Mouse (Mus musculus) ES-E14 (cell line): ENCODE measurements around the gene Ube2d1. TPM values are rescaled to one million over a fixed set of nuclear protein-coding genes. Genes with fewer than 3 reads are reported as not detected.
A peak's percentile ranks its signal among the peaks of the same experiment; 100 is the strongest.

Source experiments
- DNase-seq: peaks from one replicate; pipeline ENCODE4 v3.0.0-alpha.2; 2013; ENCODE audit warnings: low read depth, low spot score
- H3K27ac ChIP-seq: 2 replicates; pipeline ENCODE4 v1.5.1; 2012; ENCODE audit warnings: low read depth, mild to moderate bottlenecking, low read length, moderate library complexity, mixed read lengths; ENCODE audit not compliant: poor library complexity, insufficient read depth, severe bottlenecking
- H3K36me3 ChIP-seq: 2 replicates; pipeline ENCODE4 v1.6.1; 2012; ENCODE audit warnings: mild to moderate bottlenecking, low read length, moderate library complexity, mixed read lengths; ENCODE audit not compliant: control insufficient read depth, poor library complexity, insufficient read depth, severe bottlenecking
- H3K4me1 ChIP-seq, 2 experiments: fragments of 150-350 bp in 1 of 2; sonication (generic) in 1 of 2; 2 replicates each; pipeline ENCODE4 v1.6.1; 2012; ENCODE audit warnings: low read length in 2 of 2, mild to moderate bottlenecking in 1 of 2, mixed read lengths in 1 of 2; ENCODE audit not compliant: control insufficient read depth in 2 of 2, insufficient read depth in 2 of 2, poor library complexity in 1 of 2
- H3K4me3 ChIP-seq, 2 experiments: fragments of 150-350 bp in 1 of 2; sonication (generic) in 1 of 2; 2 replicates each; pipeline ENCODE4 v1.5.1; 2012; ENCODE audit warnings: low read length in 2 of 2, low read depth in 1 of 2, mild to moderate bottlenecking in 1 of 2, mixed read lengths in 1 of 2; ENCODE audit not compliant: insufficient read depth in 1 of 2, poor library complexity in 1 of 2, severe bottlenecking in 1 of 2
- H3K9ac ChIP-seq: 2 replicates; pipeline ENCODE4 v1.6.1; 2012; ENCODE audit warnings: low read depth, mild to moderate bottlenecking, low read length, mixed read lengths; ENCODE audit not compliant: poor library complexity, insufficient read depth, severe bottlenecking
- H3K9me3 ChIP-seq: fragments of 150-350 bp; sonication (generic); 2 replicates; pipeline ENCODE4 v1.6.1; 2012; ENCODE audit warnings: low read depth, mild to moderate bottlenecking, low read length; ENCODE audit not compliant: control insufficient read depth, insufficient read depth
- CHD2 ChIP-seq: IDR thresholded peaks from 2 replicates; pipeline ENCODE4 v1.6.1; 2014; ENCODE audit warnings: mild to moderate bottlenecking, low read depth, low read length, inconsistent platforms
- HCFC1 ChIP-seq: IDR thresholded peaks from 2 replicates; pipeline ENCODE4 v1.6.1; 2012; ENCODE audit warnings: low read length, inconsistent platforms, borderline replicate concordance; ENCODE audit not compliant: insufficient read depth
- MAFK ChIP-seq: IDR thresholded peaks from 2 replicates; pipeline ENCODE4 v1.6.1; 2014; ENCODE audit warnings: mild to moderate bottlenecking, low read depth, low read length, inconsistent platforms; ENCODE audit not compliant: insufficient read depth
- ZC3H11A ChIP-seq: IDR thresholded peaks from 2 replicates; pipeline ENCODE4 v1.6.1; 2012; ENCODE audit warnings: low read depth, mild to moderate bottlenecking, inconsistent platforms, low read length, borderline replicate concordance
- ZNF384 ChIP-seq: IDR thresholded peaks from 2 replicates; pipeline ENCODE4 v1.6.1; 2012; ENCODE audit warnings: low read depth, low read length, inconsistent platforms
- in situ Hi-C, 2 experiments: fragments of 600-800 bp; cut with MboI; formaldehyde crosslinking; loops; one replicate each; pipeline ENCODE4 v1.15.1; 2025; ENCODE audit warnings: low sequenced_read_pairs in 2 of 2, inconsistent platforms in 1 of 2; ENCODE audit not compliant: unreplicated experiment in 2 of 2
- total RNA-seq: library from RNA; depleted of rRNA; stranded (reverse); fragments of 300-350 nt; gene quantifications from 2 replicates; pipeline ENCODE4 v1.2.3, GENCODE M21; 2012

The Ube2d1 gene
- total RNA-seq, 1 experiment: 8.3 TPM

- DNase-seq: no peak
- H3K9ac ChIP-seq: no peak overlapping the region
- in situ Hi-C loops: no loop called here
- no peak overlapping the region for H3K27ac ChIP-seq
- TF ChIP-seq ZC3H11A (no peak), MAFK (no peak)
- H3K4me3 ChIP-seq: no peak overlapping the region
- no peaks in the 10 kb centered on the region for H3K36me3 ChIP-seq
- H3K4me1 ChIP-seq: no peaks in the 10 kb centered on the region
- no peaks in the 10 kb centered on the region for H3K9me3 ChIP-seq
Observed at GRCm38 (mm10) chr10:71249086-71249880, 35.8 kb downstream of the Ube2d1 start.

- Histone ChIP-seq H3K4me1 (no peaks in the 10 kb centered on the region), H3K27ac (no peak overlapping the region), H3K4me3 (no peak overlapping the region), H3K9ac (no peak overlapping the region), H3K9me3 (no peaks in the 10 kb centered on the region), H3K36me3 (no peaks in the 10 kb centered on the region)
- no peak for TF ChIP-seq ZNF384
- TF ChIP-seq ZC3H11A: no peak
- TF ChIP-seq CHD2: no peak
- TF ChIP-seq HCFC1: no peak
- TF ChIP-seq MAFK: no peak
- no peak for DNase-seq
- in situ Hi-C loops: no loop called here
Observed at GRCm38 (mm10) chr10:71246956-71247355, 38.1 kb downstream of the Ube2d1 start.

DNA sequence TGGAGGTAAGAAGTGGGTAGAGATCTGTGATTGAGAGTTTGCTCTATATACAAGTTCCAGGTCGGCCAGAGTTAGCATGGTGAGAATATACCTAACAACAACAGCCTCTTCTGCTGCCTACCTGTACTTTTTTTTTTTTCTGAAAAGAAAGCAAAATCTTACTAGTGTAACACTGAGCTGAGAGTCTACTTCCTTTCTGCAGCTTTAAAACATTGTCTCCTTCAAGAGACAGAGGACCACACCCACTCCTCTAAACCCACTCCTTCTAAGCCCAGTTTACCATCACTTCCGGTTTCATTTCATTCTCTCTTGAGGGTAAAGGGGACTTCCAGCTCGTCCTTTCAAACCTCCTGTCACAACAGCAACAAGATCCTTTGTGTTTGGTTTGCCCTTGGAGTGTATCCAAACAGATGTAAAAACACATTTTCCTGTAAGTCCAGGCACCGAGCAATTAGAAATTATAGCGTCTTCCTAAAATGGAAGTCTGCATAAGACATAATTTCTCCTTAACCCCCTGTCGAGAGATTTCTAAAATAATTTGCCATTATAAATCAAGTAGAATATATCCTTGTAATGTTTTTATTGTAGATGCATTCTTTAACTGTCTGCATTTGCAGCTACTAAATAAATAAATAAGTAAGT lies 45.5 kb downstream of the Ube2d1 start:
- no peak overlapping the region for H3K27ac ChIP-seq
- no peak overlapping the region for H3K9ac ChIP-seq
- H3K9me3 ChIP-seq: no peaks in the 10 kb centered on the region
- no peak for TF ChIP-seq MAFK
- no peak for TF ChIP-seq ZNF384
- TF ChIP-seq HCFC1: no peak
- TF ChIP-seq CHD2: no peak
- no peak for TF ChIP-seq ZC3H11A
- H3K4me3 ChIP-seq: no peak overlapping the region
- no peak for DNase-seq
- in situ Hi-C loops: no loop called here
- peaks cover 7% of the 10 kb centered on the region for H3K36me3 ChIP-seq
- H3K4me1 ChIP-seq: peaks cover 0 to 6% of the 10 kb centered on the region in 2 experiments; a peak in 1 of 4 replicates

DNA sequence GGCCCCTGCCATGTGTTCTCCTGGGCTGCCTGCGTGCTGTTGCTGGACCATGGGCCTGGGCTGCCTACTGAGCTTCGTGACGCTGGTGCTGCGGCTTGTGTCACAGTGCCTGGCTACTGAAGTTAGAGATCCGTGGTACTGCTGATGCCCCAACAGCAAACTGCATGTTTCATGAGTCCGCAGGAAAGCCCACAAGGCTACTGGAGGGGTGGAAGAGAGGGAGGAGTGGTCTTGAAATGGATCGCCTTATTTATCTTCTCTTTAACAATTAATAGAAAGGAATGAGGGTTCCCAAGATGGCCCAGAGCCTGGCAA lies 46.9 kb downstream of the Ube2d1 start, which contains the start of gene Tfam:
TSS of gene Tfam (minus strand) at position 41 of the 315 bp plus-strand sequence.
- no peak for DNase-seq
- in situ Hi-C loops: no loop called here

More for the DNA sequence above, 46.9 kb downstream of the Ube2d1 start, which contains the start of gene Tfam:
- Histone ChIP-seq H3K4me1 (peaks cover 0 to 6% of the 10 kb centered on the region in 2 experiments; a peak in 1 of 4 replicates), H3K4me3 (peak within 1 kb of the TSS; percentile 86 to 98), H3K27ac (peak within 1 kb of the TSS; percentile 71), H3K36me3 (peaks cover 12% of the 10 kb centered on the region), H3K9ac (peak within 1 kb of the TSS; percentile 94), H3K9me3 (no peaks in the 10 kb centered on the region)
- TF ChIP-seq ZNF384 (no peak), MAFK (no peak), CHD2 (no peak), HCFC1 (no peak)
